Mouse (Mus musculus) thymus, postnatal 25 days (tissue): ENCODE data around the gene Prss57.

Experiments used
- DNase-seq: peaks from one replicate; pipeline ENCODE4 v3.0.0; 2022

The Prss57 gene

DNA sequence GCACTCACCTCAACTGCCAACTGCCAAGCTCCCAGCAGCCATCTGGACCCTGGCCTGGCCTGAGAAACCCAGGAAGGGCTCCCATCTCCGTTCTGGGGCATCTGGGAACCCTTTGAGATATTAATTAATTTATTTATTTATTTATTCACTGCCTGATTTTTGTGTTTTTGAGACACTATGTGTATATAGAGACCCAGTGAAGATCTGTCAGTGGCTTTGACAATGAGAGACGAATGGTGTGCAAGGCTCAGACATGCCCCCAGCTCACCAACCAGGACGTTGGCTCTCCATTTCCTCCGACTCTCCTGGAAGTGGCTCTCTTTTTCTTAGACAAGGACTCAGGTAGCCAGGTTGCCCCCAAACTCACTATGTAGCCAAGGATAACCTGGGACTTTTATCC, at the start of gene Prss57:
Gene Prss57, minus strand, starts transcription at position 101 of the 400 bp plus-strand sequence.
- peak; percentile 16 for DNase-seq

DNA sequence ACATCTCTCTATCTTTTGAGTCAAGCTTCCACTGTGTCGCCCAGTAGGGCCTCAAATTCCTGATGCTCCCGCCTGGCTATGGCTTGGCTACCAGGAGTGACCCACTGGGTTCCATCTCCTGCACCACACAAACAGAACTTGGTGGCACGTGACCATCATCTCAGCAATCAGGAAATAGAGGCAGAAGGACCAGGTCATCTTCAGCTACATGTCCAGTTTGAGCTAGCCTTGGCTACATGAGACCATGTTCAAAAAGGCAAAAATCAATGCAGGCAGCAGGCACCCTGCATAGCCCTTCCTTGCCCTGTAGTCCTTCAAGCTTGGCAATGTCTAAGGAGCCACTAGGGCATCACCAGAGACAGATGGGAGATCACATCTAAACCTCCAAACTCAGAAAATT, 49.3 kb upstream of the Prss57 start:
- no peak for DNase-seq

DNA sequence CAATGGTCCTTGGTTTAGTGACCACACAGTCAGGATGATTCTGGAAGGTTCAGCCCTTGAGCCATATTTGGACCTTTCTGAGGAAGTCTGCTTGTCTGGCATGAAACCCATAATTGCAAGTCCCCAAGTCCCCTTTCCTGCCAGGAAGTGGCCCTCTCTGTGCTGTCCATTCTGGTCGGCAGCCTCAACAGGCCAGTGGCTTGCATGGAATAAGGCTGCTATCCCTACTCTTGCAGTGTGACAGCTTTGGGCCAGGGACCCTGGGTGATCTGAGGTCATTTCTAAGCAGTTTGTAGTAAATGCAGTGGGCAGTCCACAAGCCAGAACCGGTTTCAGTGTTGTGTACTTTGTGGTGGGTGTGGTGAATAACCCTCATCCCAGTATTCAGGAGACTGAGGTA, 47.4 kb upstream of the Prss57 start:
- no peak for DNase-seq

- no peak for DNase-seq
These were observed 46.2 kb upstream of the Prss57 start for GRCm38 (mm10) chr10:79836918-79837317.

GRCm38 (mm10) chr10:79834769-79835398, 44.1 kb upstream of the Prss57 start:
- peak; percentile 87 for DNase-seq

- DNase-seq = no peak
These were observed 42.0 kb upstream of the Prss57 start for GRCm38 (mm10) chr10:79832786-79833181.

DNA sequence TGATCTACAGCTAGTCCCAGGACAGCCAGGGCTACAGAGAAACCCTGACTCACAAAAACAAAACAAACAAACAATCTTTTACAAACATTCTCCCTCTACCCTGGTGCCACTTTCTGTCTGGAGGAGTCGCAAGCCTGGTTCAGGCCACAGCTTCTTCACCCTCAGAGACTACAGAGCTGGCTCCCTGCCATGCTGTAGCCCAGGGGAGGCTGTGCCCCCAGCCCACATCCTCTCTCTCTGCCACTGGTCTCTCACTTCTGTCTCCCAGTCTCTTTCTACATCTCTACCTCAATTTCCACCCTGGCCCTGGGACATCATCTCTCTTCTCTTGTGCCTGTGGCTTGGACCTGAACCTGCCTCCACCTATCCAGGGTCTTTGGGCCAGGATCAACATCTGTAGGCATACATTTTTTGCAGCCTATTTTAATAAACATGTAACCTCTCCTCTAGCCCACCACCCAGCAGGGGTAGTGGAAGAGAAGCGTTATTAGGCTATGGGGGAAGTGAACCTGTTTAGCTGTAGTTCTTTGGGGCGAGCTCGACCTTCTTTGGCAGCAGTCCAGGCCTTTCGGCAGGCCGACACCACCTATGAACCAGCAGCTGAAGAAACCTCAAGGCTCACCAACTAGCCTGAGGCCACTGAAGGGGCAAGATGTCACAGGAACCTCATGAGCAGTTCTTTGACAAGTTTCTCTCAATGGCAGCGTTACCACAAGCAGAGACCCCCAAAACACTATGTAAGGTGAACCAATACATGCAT, 41.4 kb upstream of the Prss57 start:
- DNase-seq = peak; percentile 57

DNA sequence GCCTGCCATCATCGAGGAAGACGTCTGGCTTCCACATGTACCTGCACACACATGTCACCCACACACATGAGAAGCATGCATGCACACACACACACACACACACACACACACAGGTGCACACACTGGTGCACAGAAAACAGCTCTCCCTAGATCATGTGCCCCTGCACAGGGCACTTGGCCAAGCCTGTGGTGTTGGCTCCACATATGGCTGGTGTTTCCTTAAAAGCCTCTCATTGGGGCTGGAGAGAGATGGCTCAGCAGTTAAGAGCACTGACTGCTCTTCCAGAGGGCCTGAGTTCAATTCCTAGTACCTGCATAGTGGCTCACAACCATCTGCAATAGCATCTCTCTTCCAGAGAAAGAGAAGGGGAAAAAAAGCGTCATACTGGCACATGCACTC, 40.8 kb upstream of the Prss57 start:
- DNase-seq = no peak

DNA sequence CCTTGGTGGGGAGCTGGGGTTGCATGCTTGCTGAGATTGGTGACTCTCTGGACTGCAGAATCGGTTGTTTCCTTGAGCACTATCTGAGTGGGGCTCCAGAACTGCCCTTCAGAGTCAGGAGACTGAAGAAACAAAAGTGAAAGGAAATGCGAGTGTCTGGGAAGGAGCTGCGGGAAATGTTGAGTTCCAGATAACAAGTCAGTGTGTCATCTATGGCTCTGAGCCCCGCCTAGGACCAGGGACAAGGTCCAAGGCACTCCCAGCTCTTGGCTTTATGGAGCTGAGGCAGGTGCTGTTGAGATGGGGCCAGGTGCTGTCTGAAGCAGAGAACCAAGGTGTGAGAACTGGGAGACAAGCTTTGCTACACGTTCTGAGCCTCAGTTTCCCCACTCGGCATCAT, 33.7 kb upstream of the Prss57 start:
- no peak for DNase-seq

DNA sequence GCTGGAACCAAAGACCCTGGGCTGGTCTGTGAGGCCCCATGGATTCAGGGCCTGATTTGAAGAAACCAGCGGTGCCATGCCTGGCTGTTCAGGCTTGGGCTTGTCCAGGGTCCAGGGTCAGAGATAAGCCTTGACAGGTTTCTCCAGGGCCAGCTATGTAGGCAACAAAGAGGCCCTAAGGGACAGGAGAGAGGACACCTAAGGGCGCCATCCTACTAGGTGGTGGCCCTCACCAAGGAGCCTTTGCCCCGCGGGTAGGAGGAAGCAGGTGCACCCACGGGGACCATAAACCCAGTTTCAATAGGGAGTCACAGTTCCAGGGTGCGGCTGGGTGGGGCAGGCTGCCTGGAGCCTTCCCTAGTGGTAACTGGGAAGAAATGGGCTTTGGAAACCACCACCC, 32.2 kb upstream of the Prss57 start:
- no peak for DNase-seq

DNA sequence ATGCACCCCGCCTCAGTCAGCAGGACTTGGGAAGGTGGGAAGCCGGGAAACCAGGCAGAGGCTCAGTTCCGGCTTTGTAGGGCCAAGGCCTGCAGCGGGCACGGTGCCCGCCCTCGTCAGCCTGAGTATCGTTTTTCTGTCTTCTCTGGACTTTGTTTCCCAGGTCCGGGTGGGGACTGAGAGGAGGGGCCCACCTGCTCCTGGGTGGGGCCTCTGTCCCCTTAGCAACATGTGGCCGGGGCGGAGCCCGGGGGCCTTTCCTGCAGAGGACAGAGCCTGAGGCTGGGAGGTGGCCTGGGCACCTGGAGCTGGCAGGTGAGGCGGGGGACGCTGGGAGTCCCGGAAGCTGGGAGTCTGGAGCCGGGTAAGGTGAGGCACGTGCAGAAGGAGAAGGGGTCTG, 31.6 kb upstream of the Prss57 start:
- no peak for DNase-seq

GRCm38 (mm10) chr10:79821731-79822130, 31.0 kb upstream of the Prss57 start:
- no peak for DNase-seq

- DNase-seq = no peak
These were observed 30.0 kb upstream of the Prss57 start, which contains the start of gene Misp for GRCm38 (mm10) chr10:79820782-79821181. TSS of gene Misp (plus strand) at chr10:79820989.

DNA sequence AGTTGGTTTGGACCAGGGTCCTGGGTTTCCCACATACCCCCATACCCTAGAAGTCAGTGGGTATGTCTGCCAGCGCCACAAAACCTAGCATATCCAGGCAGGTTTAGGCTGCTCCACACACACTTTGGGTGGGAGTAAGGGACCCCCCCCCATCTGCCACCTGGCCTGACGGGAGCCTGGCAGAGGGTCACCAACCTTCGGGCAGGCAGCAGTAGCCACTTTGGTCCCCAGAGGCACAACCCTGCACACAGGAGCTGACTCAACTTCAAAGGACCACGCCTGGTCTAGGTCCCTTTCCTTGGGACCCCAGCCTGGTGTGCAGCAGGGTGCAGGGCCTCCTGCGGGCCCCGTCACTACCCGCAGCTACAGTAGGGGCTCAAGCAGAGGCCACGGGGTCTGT, 29.5 kb upstream of the Prss57 start:
- DNase-seq = no peak

DNA sequence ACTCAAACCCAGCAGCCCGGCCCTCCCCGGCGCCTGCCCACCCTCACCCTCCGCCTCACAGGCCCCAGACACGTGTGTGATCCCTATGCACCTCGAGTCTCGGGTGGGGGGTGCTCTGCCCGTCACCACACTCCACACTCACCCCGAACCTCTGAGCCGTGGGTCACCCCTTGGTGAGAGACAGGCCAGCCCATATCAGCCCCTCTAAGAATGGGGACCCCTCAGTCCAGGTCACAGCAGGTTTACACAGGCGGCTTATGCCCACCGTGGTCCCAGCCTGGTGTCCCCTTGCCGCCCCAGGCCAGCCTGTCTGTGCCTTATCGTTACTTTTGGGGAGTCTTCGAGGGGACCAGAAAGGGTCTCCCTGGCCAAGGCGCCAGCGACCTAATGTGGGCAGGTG, 28.8 kb upstream of the Prss57 start:
- no peak for DNase-seq

- no peak for DNase-seq
These were observed 27.5 kb upstream of the Prss57 start for GRCm38 (mm10) chr10:79818225-79818624.

GRCm38 (mm10) chr10:79817111-79817510, 26.4 kb upstream of the Prss57 start:
- DNase-seq = no peak

DNA sequence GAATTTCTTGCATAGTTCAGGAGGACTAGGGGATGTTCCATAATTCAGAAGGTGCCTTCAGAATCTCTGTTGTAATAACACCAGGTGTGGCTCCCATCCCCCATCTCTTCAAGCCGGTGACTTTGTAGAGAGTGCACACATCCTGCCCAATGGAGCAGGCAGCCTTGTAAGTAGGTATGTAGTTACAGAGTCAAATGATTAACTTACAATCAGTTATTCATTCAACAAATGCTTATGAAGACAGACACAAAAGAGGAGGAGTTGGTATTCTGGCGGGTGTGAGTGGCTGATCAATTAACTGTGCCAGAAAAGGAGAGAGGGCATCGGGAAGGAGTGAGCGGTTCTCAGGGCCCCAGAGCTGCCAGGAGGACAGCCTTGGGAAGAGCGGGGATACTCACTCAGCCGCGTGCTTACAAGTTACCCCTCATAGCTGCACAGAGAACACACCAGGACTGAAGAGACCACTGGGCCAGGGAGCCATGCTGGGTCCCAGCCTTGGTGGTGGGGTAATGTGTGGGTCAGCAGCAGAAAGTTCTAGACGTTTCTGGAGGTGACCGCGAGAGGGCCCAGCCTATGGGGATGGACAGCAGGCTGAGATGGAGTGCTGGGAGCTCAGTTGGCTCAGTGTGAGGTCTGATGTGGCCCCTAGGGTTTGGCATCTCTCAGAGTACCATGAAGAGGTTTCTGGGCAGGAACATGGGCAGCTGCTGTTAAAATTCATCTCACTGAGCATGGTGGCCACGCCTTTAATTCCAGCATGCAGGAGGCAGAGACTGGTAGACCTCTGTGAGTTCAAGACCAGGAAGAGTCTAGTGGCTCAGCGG, 25.1 kb upstream of the Prss57 start:
- no peak for DNase-seq

DNA sequence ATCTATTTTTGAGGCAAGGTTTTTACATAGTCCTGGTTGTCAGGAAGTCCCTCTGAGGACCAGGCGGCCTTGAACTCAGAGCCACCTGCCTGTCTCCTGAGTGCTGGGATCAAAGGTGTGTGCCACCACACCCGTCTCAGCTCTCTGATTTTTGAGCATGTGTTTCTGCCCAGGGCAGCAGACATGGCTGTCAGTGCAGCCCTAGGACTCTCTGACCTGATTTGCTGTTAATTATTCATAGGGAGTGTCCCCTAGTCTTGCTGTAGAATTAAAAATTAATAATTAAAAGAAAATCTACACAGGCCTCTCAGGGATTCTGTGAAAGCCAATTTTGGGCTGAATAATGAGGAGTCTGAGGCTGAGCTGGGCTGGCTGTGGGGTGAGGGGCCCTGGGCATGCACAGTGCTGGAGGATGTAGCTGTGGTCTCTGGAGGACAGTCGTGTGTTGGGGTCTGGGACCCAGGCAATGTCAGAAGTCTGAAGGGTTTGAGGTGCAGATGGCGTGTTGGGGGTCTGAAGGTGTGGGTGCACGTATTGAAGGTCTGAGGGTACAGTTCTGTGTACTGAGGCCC, 23.6 kb upstream of the Prss57 start:
- no peak for DNase-seq

- DNase-seq = peak; percentile 91
These were observed 21.2 kb upstream of the Prss57 start for GRCm38 (mm10) chr10:79811736-79812637.

GRCm38 (mm10) chr10:79808728-79809127, 18.0 kb upstream of the Prss57 start:
- DNase-seq = no peak

- no peak for DNase-seq
These were observed 17.1 kb upstream of the Prss57 start for GRCm38 (mm10) chr10:79807826-79808225.
